Mouse (Mus musculus) liver, postnatal 0 days (tissue): ENCODE results near the gene Cd38.

Source experiments
- CTCF ChIP-seq: sonication (generic); IDR thresholded peaks from 2 replicates; pipeline ENCODE4 v1.5.1; 2016; ENCODE audit warnings: antibody characterized with exemption, low read depth
- EP300 ChIP-seq: IDR thresholded peaks from 2 replicates; pipeline ENCODE4 v1.6.1; 2016; ENCODE audit warnings: antibody characterized with exemption, low read depth, mild to moderate bottlenecking

DNA sequence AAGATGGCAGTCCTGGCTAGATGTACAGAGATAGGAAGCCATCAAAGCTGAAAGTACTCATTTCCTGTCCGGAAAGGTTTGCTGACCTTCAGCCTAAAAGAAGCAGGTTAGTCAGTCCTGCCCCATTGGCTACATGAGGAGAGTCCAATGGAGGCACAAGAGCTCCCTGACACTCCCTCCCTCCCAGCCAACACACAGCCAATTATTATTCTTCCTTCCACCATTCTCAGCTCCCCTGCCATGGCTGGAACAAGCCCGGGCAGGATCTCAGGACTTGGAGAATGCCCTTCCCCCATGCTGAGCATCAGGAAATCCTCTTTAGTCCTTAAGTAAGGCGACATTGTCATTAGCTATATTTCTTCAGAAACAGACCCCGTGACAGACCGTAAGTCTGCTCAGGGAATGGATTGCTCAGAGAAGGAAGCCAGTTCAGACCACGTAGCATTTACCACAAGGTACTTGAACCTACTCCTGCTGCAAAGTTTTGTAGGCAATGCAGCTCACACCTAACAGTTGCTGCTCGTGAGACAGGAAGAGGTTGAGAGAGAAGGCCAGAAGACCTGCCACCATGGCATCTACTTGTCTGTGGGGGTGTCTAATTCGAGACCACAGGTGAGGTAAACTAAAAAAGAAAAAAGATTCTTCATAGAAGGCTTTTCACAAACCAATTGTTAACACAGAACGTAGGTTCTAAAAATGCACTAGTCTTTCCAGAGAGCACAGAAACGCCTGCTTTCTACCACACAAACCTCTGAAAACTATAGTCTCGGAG is 15.1 kb upstream of the Cd38 start:
- TF ChIP-seq CTCF (no peak), EP300 (no peak; the same call in 1 of the 2 replicates)
